Mouse (Mus musculus): ENCODE results near the gene Gm10251.
"Not testable (repeated sequence)": the region's sequence is repeated elsewhere in the genome, so short reads cannot be mapped to it uniquely, and the experiment has no call there.

The Gm10251 gene

DNA sequence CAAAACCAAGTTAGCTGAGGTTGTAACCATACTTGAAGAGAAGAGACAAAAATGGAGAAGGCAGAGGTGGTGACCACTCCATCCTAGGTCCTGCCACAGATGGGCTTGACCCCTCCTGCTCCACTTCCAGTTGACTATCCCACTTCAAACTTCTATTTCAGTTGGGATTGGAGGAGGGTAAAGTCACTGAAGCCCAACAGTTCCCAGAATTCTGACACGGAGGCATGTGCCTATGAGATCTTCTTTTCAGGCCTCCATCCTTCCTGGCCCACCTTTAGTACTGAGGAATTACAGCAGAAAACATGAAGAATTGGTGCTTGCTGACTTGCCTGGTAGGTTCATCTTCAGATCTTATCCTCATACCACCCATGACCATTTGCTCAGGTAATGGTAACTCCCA, at the start of gene Gm10251:
Gm10251 (minus strand) TSS at position 101 of the 400 bp plus-strand sequence.
- in situ Hi-C loops (cut with MboI, MseI), result not testable (repeated sequence)

GRCm38 (mm10) chr14:6720151-6720550, 36.2 kb upstream of the Gm10251 start, which contains the start of gene Gm8050:
Gene Gm8050 (minus strand): TSS chr14:6720251.
- in situ Hi-C loops (cut with MboI, MseI), result not testable (repeated sequence)

DNA sequence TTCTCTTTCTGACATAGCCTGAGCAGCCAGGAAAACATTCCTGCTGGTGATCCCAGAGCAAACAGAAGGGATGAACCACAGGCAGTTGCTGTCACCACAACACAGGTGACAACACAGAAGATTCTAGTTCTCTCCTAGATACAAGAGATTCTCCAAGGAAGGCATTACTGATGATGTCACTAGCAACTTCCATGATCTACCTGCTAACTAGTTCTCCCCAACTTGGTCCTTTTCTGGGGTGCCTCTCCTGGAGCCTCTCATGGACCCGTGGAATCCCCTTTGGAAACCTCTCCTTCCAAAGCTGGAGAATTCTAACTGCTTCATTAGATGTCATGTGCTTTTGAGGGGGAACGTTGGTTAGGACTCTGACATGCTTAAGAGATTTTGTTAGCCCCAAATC, 61.7 kb downstream of the Gm10251 start, which contains the start of gene Gm3460:
Gm3460 (minus strand) TSS at position 101 of the 400 bp plus-strand sequence.
- in situ Hi-C loops (cut with MboI, MseI), result loop anchor here (25.0 kb wide), 1 partner anchor 1985 kb away; the partner anchor contains the start of gene Gm8159

- in situ Hi-C loops (cut with MboI, MseI), result loop anchor here (25.0 kb wide), 1 partner anchor 1969 kb away; the partner anchor contains the start of gene Gm8159
Observed at GRCm38 (mm10) chr14:6606436-6606835, 77.5 kb downstream of the Gm10251 start.

GRCm38 (mm10) chr14:6605004-6605403, 79.0 kb downstream of the Gm10251 start:
- in situ Hi-C loops (cut with MboI, MseI), result loop anchor here (25.0 kb wide), 1 partner anchor 1968 kb away; the partner anchor contains the start of gene Gm8159

- in situ Hi-C loops (cut with MboI, MseI), result loop anchor here (25.0 kb wide), 1 partner anchor 1967 kb away; the partner anchor contains the start of gene Gm8159
Observed at GRCm38 (mm10) chr14:6604551-6604950, 79.4 kb downstream of the Gm10251 start.

DNA sequence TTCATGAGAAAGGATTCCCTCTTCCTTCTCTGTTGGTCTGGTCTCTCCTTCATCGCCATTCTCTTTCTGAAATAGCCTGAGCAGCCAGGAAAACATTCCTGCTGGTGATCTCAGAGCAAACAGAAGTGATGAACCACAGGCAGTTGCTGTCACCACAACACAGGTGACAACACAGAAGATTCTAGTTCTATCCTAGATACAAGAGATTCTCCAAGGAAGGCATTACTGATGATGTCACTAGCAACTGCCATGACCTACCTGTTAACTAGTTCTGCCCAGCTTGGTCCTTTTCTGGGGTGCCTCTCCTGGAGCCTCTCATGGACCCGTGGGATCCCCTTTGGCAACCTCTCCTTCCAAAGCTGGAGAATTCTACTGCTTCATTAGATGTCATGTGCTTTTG, 93.5 kb downstream of the Gm10251 start, which contains the start of gene Gm3629:
Gm3629 (minus strand) TSS at position 101 of the 400 bp plus-strand sequence.
- in situ Hi-C loops (cut with MboI, MseI), result not testable (repeated sequence)

All from T-helper 2 cell (primary cell).